Mouse (Mus musculus) testis, adult 2 months (tissue): ENCODE measurements around the gene Dnajb2.

ENCODE experiments used
- CTCF ChIP-seq: fragments of 200-500 bp; IDR thresholded peaks from 2 replicates; pipeline ENCODE4 v1.5.1; 2012; ENCODE audit warnings: low read depth, mild to moderate bottlenecking, inconsistent platforms, low read length, moderate library complexity; ENCODE audit not compliant: control insufficient read depth, insufficient read depth, insufficient replicate concordance
- POLR2A ChIP-seq: fragments of 200-500 bp; IDR thresholded peaks from 2 replicates; pipeline ENCODE4 v1.6.1; 2012; ENCODE audit warnings: low read depth, mild to moderate bottlenecking, inconsistent platforms, low read length, moderate library complexity; ENCODE audit not compliant: control insufficient read depth

DNA sequence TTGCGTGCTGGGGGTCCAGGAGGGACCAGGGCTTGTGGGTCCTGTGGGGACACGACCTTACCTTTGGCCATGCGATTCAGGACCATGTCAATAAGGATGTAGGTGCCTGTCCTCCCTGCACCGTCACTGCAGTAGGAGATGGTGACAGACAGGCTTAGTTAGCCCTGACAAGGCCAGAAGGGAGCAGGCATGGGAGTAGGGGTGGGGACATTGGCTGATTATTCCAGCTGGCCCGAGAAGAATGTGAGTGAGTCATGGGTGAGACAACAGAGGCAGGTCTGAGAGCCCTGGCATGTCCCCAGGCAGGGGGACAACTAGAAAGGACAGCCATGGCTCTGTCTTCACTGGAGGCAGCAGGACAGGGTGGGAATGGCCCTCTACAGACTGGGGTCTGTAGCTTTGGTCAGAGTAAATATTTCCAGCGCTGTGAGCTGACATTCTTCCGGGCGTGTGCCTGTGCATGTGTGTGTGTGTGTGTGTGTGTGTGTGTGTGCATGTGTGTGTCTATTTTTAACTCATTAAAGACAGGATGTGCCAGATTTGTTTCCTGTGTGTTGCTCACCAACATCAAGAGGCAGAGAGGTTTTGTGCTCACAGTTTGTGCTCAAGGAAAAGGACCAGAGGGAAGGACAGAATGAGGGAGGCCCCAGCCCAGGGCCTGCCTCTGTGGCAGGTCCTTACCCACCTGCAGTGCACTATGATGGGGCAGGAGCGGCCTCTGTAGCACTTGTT lies 12.0 kb downstream of the Dnajb2 start:
- TF ChIP-seq POLR2A (no peak), CTCF (no peak)
